Mouse (Mus musculus) cerebellum, postnatal 36 days (tissue): ENCODE measurements around the gene Hspa1b.
"Not testable (repeated sequence)": the region's sequence is repeated elsewhere in the genome, so short reads cannot be mapped to it uniquely, and the experiment has no call there.

Source experiments
- DNase-seq, 2 experiments: peaks; one replicate each; pipeline ENCODE4 v3.0.0; 2021 to 2022; ENCODE audit warnings: mixed read lengths in 2 of 2

Gene Hspa1b

GRCm38 (mm10) chr17:34981690-34982180 lies 22.7 kb upstream of the Hspa1b start, which contains the start of gene Lsm2:
Gene Lsm2 (plus strand): TSS chr17:34981862.
- DNase-seq: peak; percentile 91

DNA sequence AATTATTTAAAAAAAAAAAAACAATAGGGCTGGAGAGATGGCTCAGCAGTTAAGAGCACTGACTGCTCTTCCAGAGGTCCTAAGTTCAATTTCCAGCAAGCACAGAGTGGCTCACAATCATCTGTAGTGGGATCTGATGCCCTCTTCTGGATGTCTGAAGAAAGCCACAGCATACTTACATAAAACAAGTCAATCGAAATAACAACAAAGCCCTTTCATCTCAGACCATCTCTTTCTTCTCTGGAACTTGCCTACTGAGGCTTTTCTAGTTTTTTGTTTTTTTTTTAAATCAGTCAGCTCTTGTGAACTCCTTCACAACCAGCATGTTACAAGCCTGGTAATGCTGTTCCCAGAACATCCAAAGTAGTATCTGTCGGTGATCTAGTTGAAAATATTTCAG lies 21.6 kb upstream of the Hspa1b start:
- DNase-seq: no peak

DNA sequence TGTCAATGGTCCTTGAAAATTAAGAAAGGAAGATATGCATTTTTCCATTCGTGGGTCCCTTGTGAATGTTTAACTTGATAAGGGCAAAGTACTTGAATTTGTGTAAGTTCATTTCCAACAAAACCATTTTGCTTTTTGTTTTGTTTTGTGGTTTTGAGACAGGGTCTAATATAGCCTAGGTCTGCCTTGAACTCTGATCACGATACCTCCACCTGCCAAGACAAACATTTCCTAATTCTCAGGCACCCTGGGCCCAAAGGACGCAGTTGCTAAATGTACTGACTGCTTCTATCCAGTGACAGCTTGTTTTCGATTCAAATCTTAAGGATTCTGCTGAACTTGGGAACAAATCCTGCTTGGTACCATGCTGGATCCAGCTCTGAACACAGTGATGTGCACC lies 20.6 kb upstream of the Hspa1b start:
- DNase-seq: no peak

DNA sequence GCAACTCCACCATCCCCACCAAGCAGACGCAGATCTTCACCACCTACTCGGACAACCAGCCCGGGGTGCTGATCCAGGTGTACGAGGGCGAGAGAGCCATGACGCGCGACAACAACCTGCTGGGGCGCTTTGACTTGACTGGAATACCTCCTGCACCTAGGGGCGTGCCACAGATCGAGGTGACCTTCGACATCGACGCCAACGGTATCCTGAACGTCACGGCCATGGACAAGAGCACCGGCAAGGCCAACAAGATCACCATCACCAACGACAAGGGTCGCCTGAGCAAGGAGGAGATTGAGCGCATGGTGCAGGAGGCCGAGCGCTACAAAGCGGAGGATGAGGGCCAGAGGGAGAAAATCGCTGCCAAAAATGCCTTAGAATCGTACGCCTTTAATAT lies 19.2 kb upstream of the Hspa1b start:
- DNase-seq: no peak

- DNase-seq: no peak
Observed at GRCm38 (mm10) chr17:34977000-34977399, 18.0 kb upstream of the Hspa1b start.

GRCm38 (mm10) chr17:34975581-34976492 lies 16.8 kb upstream of the Hspa1b start:
- no peak for DNase-seq

- peak; percentile 76 to 87 for DNase-seq
Observed at GRCm38 (mm10) chr17:34972069-34972749, 13.2 kb upstream of the Hspa1b start, which contains the start of the genes Hspa1a and Hspa1l. Gene Hspa1a (minus strand): TSS chr17:34972156. Gene Hspa1l (plus strand): TSS chr17:34972703.

DNA sequence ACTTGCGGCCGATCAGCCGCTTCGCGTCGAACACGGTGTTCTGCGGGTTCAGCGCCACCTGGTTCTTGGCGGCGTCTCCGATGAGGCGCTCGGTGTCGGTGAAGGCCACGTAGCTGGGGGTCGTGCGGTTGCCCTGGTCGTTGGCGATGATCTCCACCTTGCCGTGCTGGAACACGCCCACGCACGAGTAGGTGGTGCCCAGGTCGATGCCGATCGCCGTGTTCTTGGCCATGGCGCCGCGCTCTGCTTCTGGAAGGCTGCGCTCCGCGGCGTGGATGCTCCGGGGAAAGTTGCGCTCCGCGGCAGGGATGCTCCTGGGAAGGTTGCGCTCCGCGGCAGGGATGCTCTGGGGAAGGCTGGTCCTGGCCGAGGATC lies 12.6 kb upstream of the Hspa1b start:
- not testable (repeated sequence) for DNase-seq

DNA sequence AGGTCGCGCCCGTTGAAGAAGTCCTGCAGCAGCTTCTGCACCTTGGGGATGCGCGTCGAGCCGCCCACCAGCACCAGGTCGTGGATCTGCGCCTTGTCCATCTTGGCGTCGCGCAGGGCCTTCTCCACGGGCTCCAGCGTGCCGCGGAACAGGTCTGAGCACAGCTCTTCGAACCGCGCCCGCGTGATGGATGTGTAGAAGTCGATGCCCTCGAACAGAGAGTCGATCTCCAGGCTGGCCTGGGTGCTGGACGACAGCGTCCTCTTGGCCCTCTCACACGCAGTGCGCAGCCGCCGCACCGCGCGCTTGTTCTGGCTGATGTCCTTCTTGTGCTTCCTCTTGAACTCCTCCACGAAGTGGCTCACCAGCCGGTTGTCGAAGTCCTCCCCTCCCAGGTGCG lies 11.8 kb upstream of the Hspa1b start:
- not testable (repeated sequence) for DNase-seq

- DNase-seq: not testable (repeated sequence)
Observed at GRCm38 (mm10) chr17:34969822-34970221, 10.8 kb upstream of the Hspa1b start, which contains the start of gene Gm20481. Gene Gm20481 (plus strand): TSS chr17:34969912.

GRCm38 (mm10) chr17:34965627-34966026 lies 6.6 kb upstream of the Hspa1b start:
- no peak for DNase-seq

DNA sequence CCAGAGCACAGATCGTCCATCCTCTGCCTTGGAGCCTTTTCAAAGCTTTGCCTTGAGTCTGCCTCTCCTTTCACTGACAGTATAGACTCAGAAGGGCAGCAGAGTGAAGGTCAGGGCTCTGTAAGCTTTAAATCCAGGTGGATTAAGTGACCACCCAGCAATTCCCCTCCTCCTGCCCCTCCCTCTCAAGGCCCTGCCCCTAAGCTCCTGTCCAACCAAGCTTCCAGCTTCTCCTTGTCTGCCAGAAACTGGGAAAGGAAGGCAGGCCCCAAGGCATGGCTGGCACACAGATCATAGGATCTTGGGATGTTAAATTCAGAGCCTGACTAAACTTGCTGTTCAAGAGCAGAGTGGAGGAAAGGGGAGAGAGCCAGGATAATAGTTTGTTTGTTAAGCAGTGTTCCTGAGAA lies 5.6 kb upstream of the Hspa1b start:
- DNase-seq: no peak

DNA sequence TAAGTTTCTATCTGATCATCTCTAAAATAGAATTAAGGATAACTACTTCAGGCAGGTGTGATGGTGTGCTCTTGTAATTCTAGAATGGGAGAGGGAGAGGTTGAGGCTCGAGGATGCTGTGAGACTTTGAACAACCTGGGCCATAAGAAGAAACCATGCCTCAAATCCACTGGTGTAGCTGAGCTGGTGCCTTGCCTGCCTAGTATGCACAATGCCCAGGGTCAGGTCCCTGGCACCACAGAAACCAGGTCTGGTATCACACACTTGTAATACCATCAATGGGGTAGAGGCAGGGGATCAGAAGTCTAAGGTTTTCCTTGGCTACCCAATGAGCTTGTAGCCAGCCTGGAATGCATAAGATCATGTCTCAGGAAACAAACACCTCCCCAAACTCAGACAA lies 3.8 kb upstream of the Hspa1b start:
- no peak for DNase-seq

DNA sequence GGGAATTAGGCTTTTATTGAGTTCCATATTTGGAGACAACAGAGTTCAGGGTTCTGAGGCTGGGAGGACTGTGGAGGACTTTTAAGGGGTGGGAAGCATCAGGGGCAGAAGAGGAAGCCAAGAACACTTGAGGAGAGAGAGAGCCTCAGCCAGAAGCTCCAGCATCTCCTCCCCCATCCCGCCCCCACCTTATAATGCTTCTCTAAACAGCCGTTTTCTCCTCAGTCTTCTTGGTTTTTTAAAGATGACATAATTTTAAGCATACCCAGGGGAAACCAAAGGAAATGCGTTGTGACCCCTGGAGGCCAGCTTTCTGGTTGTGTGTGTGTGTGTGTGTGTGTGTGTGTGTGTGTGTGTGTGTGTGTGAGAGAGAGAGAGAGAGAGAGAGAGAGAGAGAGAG lies 3.1 kb upstream of the Hspa1b start:
- DNase-seq: no peak

DNA sequence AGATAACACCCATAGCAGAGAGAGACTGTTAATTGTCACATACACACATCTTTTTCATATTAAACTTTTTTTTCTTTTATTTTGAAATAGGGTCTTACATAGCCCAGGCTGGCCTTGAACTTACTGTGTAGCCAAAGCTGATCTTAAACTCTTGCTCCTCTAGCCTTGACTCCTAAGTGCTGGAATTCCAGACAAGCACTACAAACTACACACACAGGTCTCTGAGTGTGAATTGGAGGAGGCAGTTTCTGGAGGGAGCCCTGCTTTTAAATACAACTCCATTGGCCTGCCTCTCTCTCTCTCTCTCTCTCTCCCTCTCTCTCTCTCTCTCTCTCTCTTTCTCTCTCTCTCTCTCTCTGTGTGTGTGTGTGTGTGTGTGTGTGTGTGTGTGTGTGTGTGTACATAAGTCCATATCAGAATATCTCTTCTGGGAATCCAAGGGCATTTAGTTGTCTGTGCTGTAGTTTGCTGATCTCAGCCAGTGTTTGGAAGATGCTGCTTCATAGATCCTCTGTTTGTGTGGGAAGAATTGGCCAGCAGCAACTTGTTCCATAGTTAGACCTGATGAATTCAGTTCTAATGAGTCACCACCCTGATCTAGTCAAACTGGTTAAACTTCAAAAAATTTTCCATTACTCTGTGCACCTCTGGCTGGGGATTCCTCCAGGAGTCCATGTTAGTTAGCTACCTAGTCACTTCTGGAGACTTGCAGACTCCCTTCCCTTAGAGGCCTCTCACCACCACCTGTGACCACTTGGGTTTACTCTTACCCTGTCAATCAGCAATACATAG lies 1.9 kb upstream of the Hspa1b start:
- DNase-seq: no peak

- DNase-seq: no peak
Observed at GRCm38 (mm10) chr17:34959881-34960515, 960 bp upstream of the Hspa1b start.

GRCm38 (mm10) chr17:34958734-34959129 lies 306 bp downstream of the Hspa1b start:
- not testable (repeated sequence) for DNase-seq

GRCm38 (mm10) chr17:34957966-34958365 lies 1.1 kb downstream of the Hspa1b start:
- not testable (repeated sequence) for DNase-seq

- DNase-seq: not testable (repeated sequence)
Observed at GRCm38 (mm10) chr17:34957291-34957690, 1.7 kb downstream of the Hspa1b start.

- no peak for DNase-seq
Observed at GRCm38 (mm10) chr17:34956340-34956739, 2.7 kb downstream of the Hspa1b start.

GRCm38 (mm10) chr17:34955884-34956283 lies 3.2 kb downstream of the Hspa1b start:
- no peak for DNase-seq

- no peak for DNase-seq
Observed at GRCm38 (mm10) chr17:34954831-34955230, 4.2 kb downstream of the Hspa1b start.
